Mouse (Mus musculus) olfactory bulb, adult 2 months (tissue): ENCODE measurements at regions not wholly inside any gene's neighbourhood (a gene's known extent, or its start where the extent isn't known, plus 50 kb on each side); places are given as distances from the start of the nearest gene placed in this dataset.

Experiments used
- CTCF ChIP-seq: fragments of 200-500 bp; IDR thresholded peaks from 2 replicates; pipeline ENCODE4 v1.5.1; 2012; ENCODE audit warnings: low read depth, mild to moderate bottlenecking, low read length, moderate library complexity; ENCODE audit not compliant: insufficient read depth
- POLR2A ChIP-seq: fragments of 200-500 bp; IDR thresholded peaks from 2 replicates; pipeline ENCODE4 v1.6.1; 2012; ENCODE audit warnings: mild to moderate bottlenecking, low read depth, low read length, moderate library complexity; ENCODE audit not compliant: insufficient read depth

DNA sequence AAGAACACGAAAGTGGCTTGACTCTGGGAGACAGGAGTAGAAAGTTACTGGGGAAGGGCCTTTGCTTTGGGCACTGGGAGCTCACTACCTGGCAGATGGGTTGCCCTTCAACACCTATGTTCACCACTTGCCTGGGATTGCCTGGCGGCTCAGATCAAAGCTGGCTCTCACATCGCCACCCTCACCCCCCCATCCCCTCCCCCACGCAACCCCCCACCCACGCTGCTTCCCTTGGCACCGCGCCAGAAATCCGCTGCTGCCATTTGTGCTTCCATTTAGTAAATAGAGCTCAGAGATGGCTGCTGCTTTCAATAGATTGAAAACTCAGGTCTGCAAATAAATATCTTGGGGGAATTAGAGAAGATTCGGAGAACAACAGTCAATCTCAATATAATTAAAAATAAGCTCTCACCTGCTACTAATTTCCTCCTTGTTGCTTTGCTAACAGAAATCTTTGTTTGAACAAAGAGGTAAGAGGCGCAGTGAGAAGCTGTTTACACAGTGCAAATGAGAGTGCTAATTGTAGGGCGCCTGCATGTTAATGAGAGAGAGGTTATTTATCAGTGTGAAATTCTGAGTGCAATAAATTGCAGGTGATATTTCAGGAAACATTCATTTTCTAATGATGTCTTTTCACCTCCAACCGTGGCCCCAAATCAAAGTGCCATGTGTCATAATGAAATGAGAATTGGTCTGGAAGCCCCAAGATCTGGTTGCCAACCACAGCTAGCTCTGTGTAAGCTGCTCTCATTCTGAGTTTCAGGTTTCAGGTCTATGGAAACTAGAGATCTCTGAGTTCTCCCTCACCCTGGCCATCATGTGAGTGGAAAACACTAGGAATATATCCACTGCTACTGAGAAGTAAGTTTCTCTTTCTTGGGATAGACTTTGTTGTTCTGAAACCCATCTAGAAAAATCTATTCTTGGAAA, 198.3 kb upstream of the Nr4a3 start:
- TF ChIP-seq CTCF (no peak), POLR2A (no peak)
